In the genomic region with DNA sequence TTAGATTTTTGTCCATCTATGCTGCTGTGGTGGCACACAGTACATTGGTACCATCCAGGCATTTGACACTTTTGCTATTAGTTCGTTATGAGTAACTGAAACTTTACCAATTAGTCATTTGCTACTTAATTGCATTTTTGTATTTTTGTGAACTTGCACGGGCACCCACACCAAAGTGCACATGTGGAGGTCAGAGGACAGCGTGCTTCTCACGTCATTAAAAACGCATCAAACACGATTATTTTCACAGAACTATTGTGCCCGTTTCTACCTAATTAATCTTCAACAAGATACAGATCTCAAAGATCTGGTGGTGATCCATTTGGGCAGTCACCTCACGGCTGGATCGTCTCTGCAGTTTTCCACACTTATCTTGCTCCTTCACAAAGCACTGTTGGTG, we compare ENCODE assay signal across 13 mouse cellular contexts.
DNase-seq lines count a peak whose midpoint lies in the region; ATAC-seq and TF ChIP-seq lines count a peak whose summit lies in the region.
"Had no signal": no experiment of that assay in that cellular context is flagged by ENCODE, and none has a peak within 500 bp of the region (broad histone marks: within the 10 kb centered on the region; RNA-seq: fewer than 3 reads in every experiment).

No protein-coding gene starts in this region.

- no peak for TF ChIP-seq POLR2A in lung, adult 2 months (IDR thresholded peaks at IDR 0.05; ENCODE audit: borderline replicate concordance, extremely low read depth, low read depth, low read length)

- TF ChIP-seq CTCF in lung, embryonic 14.5 days (IDR thresholded peaks at IDR 0.05; ENCODE audit: low read depth) = no peak
- no peak for TF ChIP-seq CTCF in lung, adult 2 months (IDR thresholded peaks at IDR 0.05; ENCODE audit: insufficient read depth, low read length)

- 25% methylated on average over 9 of the region's 9 CpGs for WGBS in heart, embryonic 13.5 days
- 15% methylated on average over 9 of the region's 9 CpGs for WGBS in lung, embryonic 14.5 days
- 13% methylated on average over 9 of the region's 9 CpGs for WGBS in forebrain, embryonic 15.5 days
- WGBS in midbrain, embryonic 12.5 days = 22% methylated on average over 9 of the region's 9 CpGs
- WGBS in lung, adult 2 months = 48% methylated on average over 9 of the region's 9 CpGs

- H3K9me3 ChIP-seq in heart, embryonic 13.5 days = no peaks in the 10 kb centered on the region
- H3K9me3 ChIP-seq in lung, embryonic 14.5 days (ENCODE audit: low read depth, low read length) = no peaks in the 10 kb centered on the region
- no peaks in the 10 kb centered on the region for H3K9me3 ChIP-seq in forebrain, embryonic 15.5 days
- H3K9me3 ChIP-seq in midbrain, embryonic 12.5 days = no peaks in the 10 kb centered on the region

- H3K4me3 ChIP-seq in heart, embryonic 13.5 days = peak overlapping the region; percentile 50; the same call in 1 of the 2 replicates
- no peak overlapping the region for H3K4me3 ChIP-seq in lung, embryonic 14.5 days (ENCODE audit: low read depth, low read length)
- H3K4me3 ChIP-seq in forebrain, embryonic 15.5 days = no peak overlapping the region
- no peak overlapping the region for H3K4me3 ChIP-seq in midbrain, embryonic 12.5 days
- no peak overlapping the region for H3K4me3 ChIP-seq in lung, adult 2 months (replicated peaks; ENCODE audit: extremely low read depth, low read depth, low read length)
- H3K4me3 ChIP-seq: myocyte had no signal

- no peak for ATAC-seq in heart, embryonic 13.5 days (ENCODE audit: extremely low read depth, insufficient number of reproducible peaks, low FRiP score, low TSS enrichment)
- no peak for ATAC-seq in lung, embryonic 14.5 days (ENCODE audit: insufficient read depth)
- no peak for ATAC-seq in forebrain, embryonic 15.5 days (replicated peaks)
- no peak for ATAC-seq in midbrain, embryonic 12.5 days (ENCODE audit: low FRiP score, low read depth)
- ATAC-seq: inflammation-experienced regulatory T-cells, adult 6 months had no signal

- peaks cover 21% of the 10 kb centered on the region for H3K4me1 ChIP-seq in heart, embryonic 13.5 days
- H3K4me1 ChIP-seq in lung, embryonic 14.5 days (ENCODE audit: insufficient read depth) = no peaks in the 10 kb centered on the region
- peaks cover 39% of the 10 kb centered on the region for H3K4me1 ChIP-seq in forebrain, embryonic 15.5 days
- H3K4me1 ChIP-seq in midbrain, embryonic 12.5 days = peaks cover 54% of the 10 kb centered on the region
- peaks cover 3% of the 10 kb centered on the region; the same call in 1 of the 2 replicates for H3K4me1 ChIP-seq in lung, adult 2 months (ENCODE audit: control insufficient read depth, insufficient read depth, low read length)

- intact Hi-C loops in heart, postnatal 10 days (cut with DNase I) = no loop called here

- H3K9ac ChIP-seq in heart, embryonic 13.5 days = no peak overlapping the region
- no peak overlapping the region for H3K9ac ChIP-seq in lung, embryonic 14.5 days
- no peak overlapping the region for H3K9ac ChIP-seq in forebrain, embryonic 15.5 days (replicated peaks)
- H3K9ac ChIP-seq in midbrain, embryonic 12.5 days (replicated peaks) = 0 out of 2 replicates have a peak overlapping the region, but pooled peaks have one; percentile 44

- H3K27me3 ChIP-seq in heart, embryonic 13.5 days (replicated peaks) = peaks cover 45% of the 10 kb centered on the region
- peaks cover 8% of the 10 kb centered on the region; the same call in 1 of the 2 replicates for H3K27me3 ChIP-seq in lung, embryonic 14.5 days (ENCODE audit: insufficient read depth, low read length)
- no peaks in the 10 kb centered on the region for H3K27me3 ChIP-seq in forebrain, embryonic 15.5 days
- H3K27me3 ChIP-seq in midbrain, embryonic 12.5 days = no peaks in the 10 kb centered on the region

- no peaks in the 10 kb centered on the region for H3K36me3 ChIP-seq in heart, embryonic 13.5 days
- no peaks in the 10 kb centered on the region for H3K36me3 ChIP-seq in lung, embryonic 14.5 days (ENCODE audit: insufficient read depth)
- H3K36me3 ChIP-seq in forebrain, embryonic 15.5 days = no peaks in the 10 kb centered on the region
- no peaks in the 10 kb centered on the region for H3K36me3 ChIP-seq in midbrain, embryonic 12.5 days

- no peak for DNase-seq in heart, postnatal 10 days
- DNase-seq in lung, embryonic 14.5 days = no peak
- DNase-seq in lung, postnatal 4 days = no peak
- no peak for DNase-seq in testis, postnatal 14 days (ENCODE audit: low spot score)
- DNase-seq in lung, adult 2 months = no peak
- DNase-seq: adrenal gland, postnatal 25 days; cerebellum, adult 11-12 months; lung, postnatal 10 days had no signal

- peak overlapping the region; percentile 80 for H3K4me2 ChIP-seq in heart, embryonic 13.5 days
- peak overlapping the region; percentile 55 for H3K4me2 ChIP-seq in lung, embryonic 14.5 days
- H3K4me2 ChIP-seq in forebrain, embryonic 15.5 days (replicated peaks) = peak overlapping the region; percentile 54; the same call in 1 of the 2 replicates
- H3K4me2 ChIP-seq in midbrain, embryonic 12.5 days (replicated peaks) = peak overlapping the region; percentile 64; the same call in 1 of the 2 replicates

- H3K27ac ChIP-seq in heart, embryonic 13.5 days (replicated peaks) = no peak overlapping the region
- no peak overlapping the region for H3K27ac ChIP-seq in lung, embryonic 14.5 days (ENCODE audit: low read depth)
- H3K27ac ChIP-seq in forebrain, embryonic 15.5 days (replicated peaks) = no peak overlapping the region
- H3K27ac ChIP-seq in midbrain, embryonic 12.5 days (replicated peaks) = no peak overlapping the region
